Mouse (Mus musculus): ENCODE measurements around the gene Nfya.

The Nfya gene

DNA sequence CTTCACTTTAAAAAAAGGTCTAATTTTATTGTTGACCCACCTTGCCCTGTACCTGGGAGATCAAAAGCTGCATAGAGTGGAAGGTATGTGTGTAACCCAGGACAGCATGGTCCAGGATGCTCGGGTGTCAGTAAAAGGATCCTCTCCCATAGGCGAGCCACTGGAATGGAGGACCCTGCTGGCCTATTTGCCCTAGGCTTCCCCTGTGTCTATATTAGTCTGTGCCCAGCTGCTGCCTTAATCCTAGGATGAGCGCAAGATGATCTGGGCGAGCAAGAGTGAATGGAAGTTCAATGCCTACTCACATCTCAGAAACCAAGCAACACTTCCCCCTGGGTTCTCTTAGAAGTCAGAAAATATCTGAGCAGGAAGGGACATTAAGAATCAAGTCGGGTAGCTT is 21.3 kb upstream of the Nfya start:
- no peak for DNase-seq (ENCODE audit: low spot score in 2 of 2)

DNA sequence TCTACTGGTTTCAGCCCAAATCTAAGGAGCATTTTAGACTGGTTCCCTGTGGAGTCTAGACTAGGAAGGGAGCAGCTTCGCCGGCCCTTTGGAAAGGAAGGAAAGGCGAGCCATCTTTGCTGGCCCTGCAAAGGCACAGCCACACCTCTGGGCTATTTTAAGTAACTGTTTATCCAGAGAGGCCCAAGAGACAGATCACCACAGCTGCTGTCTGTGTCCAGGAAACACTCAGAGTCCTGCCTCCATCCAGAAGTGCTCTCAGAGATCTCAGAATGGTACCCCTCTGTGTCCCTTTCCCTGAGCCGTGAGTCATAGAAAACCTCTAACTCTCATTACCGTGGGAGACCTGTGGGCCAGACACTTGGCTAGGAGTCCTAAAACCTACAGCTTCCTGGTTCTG is 20.7 kb upstream of the Nfya start:
- DNase-seq (ENCODE audit: low spot score in 2 of 2), result no peak

DNA sequence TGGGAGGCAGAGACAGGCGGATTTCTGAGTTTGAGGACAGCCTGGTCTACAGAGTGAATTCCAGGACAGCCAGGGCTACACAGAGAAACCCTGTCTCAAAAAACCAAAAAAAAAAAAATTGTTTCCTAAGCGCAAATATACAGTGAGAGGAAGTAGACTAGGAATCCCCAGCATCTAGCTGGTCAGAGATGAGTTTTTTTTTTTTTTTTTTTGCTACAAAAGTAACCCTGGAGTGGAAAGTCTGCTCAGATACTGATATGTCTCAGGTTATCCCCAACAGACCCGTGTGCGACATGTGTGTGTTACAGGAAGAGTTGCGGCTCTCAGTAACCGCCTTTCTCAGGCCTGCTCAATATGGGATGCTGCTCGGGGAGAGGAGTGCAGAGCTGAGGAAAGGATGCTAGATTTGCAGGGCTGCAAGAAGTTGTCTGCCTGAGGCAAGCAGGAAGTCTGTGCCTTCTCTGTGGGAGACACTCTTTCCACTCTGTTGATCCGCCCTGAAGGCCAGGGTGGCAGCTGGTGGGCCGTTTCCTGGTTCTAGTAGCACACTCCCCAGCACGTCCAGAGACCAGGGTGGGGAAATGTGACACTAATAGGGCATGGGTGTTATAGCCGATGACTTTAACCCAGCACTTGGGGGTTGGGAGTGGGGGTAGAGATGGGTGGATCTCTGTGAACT is 18.3 kb upstream of the Nfya start:
- DNase-seq (ENCODE audit: low spot score in 2 of 2), result no peak

DNA sequence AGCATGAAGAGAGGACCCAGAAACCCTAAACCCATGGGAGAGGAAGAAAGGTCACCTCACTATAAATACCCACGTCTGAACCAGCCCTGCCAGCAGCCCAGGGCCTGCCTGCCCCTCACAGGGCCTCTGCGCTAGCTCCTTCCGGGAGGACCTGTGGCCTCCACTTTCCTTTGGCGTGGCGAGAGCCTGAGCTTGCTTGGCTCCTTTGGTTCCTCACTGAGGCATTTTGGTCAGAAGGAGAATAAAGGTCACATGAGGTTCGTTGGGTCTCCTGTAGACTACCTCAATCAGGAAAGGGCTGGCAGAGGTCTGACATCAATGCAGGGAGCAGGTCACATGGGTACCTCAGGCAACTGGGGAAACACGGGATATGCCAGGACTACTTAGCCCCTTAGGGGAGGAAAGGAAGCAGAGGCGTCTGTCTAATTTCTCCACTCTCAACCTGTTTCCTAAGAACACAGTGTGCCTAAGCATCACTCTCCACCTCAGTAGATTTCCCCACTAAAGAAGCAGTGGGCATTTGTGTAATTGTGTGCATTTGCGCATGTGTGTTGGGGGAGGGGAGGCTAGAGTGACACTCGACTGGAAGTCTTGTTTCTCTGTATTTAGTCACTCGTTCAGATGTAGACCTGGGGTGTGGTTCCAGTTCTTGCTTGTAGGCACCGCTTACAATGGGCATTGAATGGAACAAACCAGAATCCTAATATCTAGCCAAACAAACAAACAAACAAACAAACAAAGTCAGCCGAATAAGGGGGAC is 17.5 kb upstream of the Nfya start:
- DNase-seq (ENCODE audit: low spot score in 2 of 2), result no peak

DNA sequence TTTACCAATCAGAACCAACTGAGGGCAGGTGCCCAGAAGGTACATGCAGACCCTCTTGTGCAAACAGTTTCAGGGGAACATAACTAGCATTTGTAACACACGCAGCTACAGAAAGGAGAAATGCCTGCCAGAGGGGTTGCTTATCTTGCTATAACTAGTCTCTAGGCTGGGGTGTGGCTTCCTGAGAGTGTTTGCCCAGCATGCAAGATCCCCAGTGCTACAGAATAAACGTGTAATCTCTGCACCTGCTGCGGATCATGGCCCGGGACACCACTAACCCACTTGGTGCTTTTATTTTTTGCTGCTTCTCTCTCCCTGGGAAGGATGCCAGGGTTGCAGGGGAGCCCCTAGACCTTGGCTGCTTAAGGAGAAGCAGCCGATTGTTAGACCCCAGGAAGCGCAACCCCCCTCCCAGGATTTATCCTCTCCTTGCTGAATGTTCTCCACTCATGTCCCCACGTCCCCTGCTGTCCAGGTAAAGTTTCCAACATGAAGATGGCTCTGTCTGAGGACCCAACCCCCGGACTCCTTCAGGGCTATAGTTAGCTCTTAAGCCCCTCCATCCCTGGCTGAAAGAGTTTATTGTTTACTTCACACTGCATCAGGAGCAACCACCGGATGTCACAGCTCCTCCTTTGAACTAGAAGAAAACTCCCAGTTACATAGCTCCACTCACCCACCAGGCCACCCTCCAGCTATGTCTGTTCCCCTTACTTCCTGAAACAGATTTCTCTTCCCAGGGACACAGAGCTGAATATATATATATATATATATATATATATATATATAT is 16.3 kb upstream of the Nfya start:
- no peak for DNase-seq (ENCODE audit: low spot score in 2 of 2)

DNA sequence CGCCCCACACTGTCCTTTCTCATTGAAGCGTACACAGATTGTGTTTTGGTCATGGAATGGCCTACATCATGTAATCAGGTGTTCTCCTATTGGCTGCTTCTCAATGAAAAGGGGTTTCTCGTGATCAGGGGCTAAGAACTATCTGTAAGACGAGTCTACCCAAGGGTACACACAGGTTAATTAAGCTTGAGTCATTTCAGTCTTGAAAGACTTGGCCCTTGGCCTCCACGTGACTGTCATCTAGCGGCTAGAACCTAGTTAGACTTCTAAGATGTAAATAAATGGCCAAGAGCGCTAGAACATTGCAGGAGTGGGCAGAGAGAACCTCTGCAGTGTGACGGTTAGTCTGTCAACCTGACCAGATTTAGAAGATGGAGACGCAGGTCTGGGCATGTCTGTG is 14.5 kb upstream of the Nfya start:
- no peak for DNase-seq (ENCODE audit: low spot score in 2 of 2)

DNA sequence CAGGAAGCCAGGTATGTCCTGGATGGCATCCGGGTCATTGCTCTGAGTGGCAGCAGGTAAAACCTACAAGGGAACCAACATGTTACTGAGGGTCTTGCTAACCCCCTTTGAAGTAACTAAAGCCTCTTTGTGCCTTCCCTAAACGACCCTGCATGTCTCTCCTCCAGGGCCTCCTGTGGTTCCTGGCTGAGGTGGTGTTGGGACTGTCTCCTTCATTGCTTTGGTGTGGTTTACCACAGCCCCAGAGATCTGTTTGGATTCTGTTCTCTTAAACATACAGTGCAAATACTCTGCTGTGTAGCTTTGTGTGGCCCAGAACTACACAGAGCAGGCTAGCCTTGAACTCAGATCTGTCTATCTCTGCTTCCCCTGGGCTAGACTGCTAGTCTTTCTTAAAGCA is 9.9 kb upstream of the Nfya start:
- DNase-seq (ENCODE audit: low spot score in 2 of 2), result no peak

DNA sequence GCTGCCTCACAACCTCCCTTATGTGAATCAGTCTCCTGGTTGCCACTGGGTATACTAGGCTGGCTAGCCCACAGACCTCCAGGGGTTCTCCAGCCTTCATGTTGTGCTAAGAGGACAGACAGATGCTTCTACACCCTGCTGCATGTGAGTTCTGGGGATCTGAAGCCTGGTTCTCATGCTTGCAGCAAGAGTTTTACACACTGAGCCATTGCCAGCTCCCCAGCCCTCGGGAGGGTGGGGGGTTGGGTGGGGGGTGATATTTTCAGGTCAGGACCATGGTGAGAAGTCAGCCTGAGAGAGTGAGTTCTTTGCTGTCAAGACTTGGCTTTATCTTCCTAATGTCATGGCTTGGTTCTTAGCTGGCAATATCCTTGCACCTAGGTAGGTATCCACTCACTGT is 9.1 kb upstream of the Nfya start:
- DNase-seq (ENCODE audit: low spot score in 2 of 2), result no peak

DNA sequence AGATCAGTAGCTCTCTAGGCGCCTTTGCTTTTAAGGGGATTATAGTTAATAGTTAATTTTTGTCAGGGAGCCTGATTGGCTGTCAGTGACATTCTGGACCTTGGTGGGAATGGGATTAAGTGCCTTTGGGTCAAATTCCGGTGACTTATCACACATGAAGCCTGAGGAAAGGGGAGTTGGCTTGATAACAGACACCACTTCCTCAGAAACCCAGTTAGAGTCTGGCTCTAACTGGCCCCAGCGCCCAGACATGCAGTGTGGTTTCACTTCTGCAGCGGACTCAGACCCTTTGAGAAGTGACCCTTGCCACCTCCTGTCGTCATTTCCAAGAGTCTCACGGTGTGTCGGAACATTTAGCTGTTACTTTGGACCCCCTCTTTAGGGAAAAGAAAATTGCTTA is 8.5 kb upstream of the Nfya start:
- DNase-seq (ENCODE audit: low spot score in 2 of 2), result no peak

DNA sequence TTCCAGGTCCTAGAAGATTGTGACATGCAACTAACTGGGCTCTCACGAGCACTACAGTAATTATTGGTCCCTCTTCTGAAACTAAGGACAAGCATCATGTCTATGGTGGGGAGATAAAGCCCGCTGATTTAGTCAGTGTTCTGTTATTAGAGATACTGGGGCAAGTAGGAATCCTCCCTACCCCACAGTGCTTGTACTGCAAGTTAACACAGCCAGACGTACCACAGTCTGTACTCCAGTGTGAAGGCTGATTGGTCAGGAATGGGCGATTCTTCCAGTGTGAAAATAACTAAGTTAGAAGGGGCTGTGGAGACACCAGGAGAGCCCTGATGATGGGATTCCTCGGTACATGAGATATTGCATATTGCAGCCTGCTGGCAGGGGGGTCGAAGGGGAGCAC is 7.8 kb upstream of the Nfya start:
- no peak for DNase-seq (ENCODE audit: low spot score in 2 of 2)

DNA sequence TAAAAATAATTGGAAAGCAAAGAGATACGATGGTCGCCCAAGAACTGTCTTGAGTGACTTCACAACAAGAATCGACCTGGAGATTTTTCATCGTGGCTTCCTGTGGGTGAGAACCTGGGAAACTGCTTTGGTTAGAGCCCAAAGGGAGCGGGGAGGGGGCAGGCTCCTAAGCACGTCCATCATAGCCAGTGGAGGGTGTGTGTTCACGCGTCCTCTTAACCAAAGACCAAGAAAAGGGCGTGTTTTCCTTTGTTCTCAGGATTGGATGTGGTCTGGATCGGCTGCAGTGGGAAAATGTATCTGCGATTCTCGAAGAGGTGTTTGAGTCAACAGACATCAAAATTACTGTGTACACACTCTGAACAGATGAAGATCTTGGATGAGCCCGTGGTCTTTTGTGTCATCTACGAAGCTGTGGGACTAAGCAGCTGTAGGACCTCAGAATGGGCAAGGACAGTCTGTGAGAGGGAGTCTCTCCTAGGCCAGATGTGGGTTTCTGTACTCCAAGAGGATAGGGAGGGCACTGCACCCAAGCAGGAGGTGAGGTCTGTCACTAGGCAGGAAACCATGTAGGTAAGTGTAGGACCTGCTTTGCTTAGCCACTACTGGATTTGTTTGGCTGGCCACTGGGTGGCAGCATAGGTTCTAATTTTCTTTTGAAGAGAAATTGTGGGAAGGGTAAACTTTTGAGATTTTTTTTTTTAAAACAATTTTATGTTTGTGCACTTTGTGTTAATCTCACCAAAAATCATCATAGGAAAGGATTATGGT is 6.9 kb upstream of the Nfya start:
- DNase-seq (ENCODE audit: low spot score in 2 of 2), result no peak

DNA sequence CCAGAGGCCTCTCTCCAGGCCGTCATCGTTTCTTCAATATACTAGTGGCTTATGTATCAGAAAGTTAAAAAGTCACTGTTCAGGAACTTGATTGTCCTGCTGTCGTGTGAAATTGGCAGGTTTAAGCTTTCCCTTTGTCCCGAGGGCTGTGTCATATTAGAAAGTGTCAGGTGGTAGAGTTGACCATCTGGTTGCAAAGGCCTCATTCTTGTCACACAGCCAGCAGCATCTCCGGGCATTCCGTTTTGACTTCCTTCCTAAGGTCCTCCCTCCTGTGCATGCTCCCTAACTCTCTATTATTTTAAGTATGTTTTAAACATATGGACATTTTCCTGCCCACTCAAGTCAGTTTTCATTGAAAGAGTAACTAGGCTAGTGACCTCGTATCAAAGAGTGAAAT is 6.3 kb upstream of the Nfya start:
- no peak for DNase-seq (ENCODE audit: low spot score in 2 of 2)

DNA sequence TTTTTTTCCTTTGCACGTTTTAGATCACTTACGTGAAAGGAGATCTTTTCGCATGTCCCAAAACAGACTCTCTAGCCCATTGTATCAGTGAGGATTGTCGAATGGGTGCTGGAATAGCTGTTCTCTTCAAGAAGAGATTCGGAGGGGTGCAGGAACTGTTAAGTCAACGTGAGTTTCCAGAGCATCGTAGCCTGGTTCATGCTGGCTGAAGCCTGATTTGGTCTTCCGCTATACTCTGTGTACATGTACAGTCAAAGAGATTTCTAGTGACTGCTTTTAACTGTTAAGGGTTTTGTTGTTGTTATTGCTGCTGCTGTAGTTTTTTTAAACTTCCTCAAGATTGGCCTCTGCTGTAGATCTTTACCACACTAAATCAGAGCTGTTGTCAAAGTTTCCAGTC is 1.5 kb upstream of the Nfya start:
- no peak for DNase-seq (ENCODE audit: low spot score in 2 of 2)

DNA sequence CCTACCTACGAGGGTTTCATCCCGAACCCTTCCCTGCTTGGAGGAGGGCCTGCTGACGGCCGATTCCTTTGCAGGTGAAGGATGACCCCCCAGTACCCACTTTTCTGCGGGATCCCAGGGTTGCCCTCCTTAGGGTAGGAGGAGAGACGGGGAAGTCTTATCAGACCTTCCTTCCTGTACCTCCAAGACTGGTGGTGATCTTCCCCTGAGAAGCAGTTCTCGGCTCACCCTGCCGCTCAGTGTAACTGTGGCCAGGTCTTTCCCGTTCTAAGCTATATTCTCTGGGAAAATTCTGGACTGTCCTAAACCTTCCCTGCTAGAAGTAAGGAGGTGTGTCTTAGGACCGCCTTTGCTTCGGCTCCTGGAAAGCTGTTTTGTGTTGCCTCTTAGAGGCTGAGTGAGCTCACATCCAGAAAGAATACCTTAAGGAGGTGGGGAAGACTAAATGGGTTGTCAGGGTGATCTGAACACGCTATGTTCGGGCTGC is 636 bp upstream of the Nfya start:
- no peak for DNase-seq (ENCODE audit: low spot score in 2 of 2)

DNA sequence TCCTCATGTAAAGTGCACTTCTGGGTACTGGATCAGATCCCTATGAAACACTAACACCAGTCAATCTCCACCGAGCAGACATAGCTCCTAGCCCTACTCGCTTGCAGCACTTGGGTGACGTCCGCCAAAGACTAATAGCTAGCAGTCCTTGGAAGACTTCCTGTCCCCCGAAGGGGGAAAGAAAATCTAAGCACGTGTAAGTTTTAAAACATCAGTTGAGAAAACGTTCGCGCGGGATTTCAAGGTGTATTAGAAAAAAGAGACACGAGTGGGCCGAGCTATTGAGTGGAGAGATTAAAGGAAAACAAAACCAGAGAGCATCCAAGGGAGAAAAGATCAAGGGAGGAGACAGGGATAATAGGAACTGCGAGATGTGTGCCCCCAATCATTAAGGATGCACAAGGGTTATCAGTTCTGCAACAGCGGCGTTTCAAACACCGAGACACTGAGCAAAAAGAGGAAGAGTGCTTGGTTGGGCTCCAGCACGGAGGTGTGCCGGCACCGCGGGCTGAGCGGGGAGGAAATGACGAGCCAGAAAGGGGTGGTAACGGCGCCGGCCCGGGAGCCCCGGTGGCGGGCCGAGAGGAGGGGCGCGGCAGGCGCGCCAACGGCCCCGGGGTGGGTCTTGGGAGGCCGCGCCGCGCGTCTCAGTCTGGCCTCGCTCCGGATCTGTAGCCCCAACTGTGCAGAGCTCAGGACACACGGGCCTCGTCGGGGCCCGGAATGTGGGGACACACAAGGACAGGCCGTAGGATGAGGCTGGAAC is 997 bp downstream of the Nfya start:
- peak; percentile 59 to 74 for DNase-seq (ENCODE audit: low spot score in 2 of 2)

DNA sequence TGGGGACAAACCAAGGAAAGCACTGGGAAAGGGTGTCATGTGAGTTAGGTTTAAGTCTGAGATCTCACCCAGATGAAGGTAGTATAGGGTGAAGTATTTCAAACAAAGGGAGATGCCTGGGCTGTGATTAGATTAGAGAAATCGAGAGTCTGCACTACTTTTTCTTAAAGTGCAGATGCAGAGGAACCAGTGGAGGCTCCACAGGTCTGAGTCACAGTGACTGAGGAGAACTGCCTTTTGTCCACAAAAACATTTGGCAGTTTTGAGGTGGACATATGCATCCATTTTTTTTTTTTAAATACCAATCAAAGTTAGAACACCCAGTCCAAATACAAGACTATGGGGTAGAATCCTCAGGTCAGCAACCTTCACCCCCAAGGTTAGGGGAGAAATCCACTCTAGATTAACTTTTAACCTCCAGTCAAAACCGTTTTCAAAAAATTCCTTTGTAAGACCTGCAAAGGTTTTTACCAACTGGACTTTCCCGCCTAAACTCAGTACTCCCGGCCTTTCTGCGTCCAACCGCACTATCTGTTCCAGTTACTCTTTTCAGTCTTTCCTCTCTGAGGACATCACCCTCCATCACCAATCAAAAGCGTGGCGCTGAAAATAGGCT is 1.7 kb downstream of the Nfya start:
- DNase-seq (ENCODE audit: low spot score in 2 of 2), result no peak

DNA sequence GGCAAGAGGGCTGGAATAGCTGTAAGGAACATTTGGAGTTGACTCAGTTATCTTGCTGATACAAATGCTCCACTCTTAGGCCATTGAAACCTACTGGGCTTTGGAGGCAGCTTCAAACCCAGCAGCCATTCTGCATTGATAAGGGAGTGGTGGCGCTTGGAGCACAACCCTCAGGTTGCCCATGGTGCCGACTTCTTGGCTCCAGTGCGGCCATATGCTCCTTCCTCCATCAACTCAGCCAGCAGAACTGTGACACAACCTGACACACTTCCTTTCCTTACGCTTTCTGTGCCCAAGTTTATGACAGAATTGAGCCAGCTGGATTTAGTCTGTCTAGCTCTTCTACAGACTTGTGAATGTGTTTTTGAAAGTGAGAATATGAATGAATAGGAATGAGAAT is 2.6 kb downstream of the Nfya start:
- DNase-seq (ENCODE audit: low spot score in 2 of 2), result no peak

DNA sequence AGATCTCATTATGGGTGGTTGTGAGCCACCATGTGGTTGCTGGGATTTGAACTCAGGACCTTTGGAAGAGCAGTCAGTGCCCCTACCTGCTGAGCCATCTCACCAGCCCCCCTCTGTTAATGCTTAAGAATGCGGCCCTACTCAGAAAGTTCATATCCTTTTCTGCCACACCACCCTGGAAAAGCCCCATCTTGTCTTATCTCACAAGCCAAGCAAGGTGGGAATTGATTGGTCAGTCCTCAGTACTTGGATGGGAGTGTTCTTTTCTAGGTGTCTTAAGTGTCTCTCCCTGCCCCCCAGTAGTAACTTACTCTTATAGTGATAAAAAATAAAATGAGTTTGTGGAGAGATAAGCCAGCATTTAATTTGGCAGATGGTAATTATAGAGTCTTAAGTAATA is 5.0 kb downstream of the Nfya start:
- DNase-seq (ENCODE audit: low spot score in 2 of 2), result no peak

DNA sequence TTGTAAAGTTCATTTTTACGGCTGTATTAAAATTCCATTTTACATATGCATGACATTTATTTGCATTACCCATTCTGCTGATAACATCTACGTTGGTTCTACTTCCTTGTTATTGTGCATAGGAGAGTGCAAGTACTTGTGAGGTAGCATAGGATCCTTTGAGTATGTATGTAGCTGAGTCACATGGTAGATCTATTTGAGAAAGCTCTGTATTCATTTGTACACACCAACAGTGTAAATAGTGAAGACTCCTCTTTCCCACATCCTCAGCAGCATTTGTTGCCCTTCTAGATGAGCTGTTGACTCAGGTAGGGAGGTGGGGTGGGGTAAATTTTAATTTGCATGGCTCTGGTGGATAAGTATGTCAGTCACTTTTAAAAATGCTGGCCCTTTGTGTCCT is 5.9 kb downstream of the Nfya start:
- no peak for DNase-seq (ENCODE audit: low spot score in 2 of 2)

DNA sequence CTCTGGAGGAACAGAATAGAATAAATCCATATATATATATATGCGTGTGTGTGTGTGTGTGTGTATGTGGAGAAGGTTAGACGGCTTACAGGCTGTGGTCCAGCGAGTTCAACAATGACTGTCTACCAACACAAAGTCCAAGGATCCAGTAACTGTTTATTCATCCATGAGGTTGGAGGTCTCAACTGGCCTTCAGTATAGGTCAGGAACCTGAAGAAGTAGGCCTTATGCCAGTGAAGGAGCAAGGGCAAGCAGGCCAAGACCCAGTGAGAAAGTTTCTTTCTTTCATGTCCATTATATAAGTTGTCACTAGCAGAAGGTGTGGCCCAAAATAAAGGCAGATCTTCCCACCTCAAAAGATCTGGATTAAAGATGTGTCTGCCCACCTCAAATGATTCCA is 7.0 kb downstream of the Nfya start:
- no peak for DNase-seq (ENCODE audit: low spot score in 2 of 2)

DNA sequence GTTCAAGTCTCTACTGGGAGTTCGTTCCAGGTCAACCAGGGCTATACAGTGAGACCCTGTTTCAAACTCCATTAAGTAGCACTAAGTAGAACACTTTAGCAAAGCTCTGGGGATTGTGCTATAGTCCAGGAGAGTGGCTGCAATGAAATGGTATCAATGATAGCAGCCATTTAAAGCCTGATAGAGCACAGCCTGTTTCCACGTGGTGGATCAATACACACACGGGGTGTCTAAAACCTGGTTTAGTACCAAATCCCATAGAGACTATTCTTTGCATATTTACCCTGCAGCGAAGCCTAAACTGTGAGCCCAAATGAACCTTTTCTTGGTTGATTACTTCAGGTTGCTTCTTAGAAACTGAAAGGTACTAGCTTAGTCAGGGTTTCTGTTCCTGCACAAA is 8.0 kb downstream of the Nfya start:
- no peak for DNase-seq (ENCODE audit: low spot score in 2 of 2)
